Mouse (Mus musculus) heart, embryonic 16.5 days (tissue): ENCODE measurements around the gene Eif4a2. TPM values are rescaled to one million over a fixed set of nuclear protein-coding genes. Genes with fewer than 3 reads are reported as not detected.
"Not testable (repeated sequence)": the region's sequence is repeated elsewhere in the genome, so short reads cannot be mapped to it uniquely, and the experiment has no call there.

Experiments used
- ATAC-seq: fragments of 200-750 bp; cut with Nextera tagmentation; replicated peaks from 2 replicates; pipeline ENCODE4 v1.8.0; 2017; ENCODE audit warnings: moderate number of reproducible peaks; ENCODE audit not compliant: insufficient read depth, low FRiP score; ENCODE audit errors: extremely low read depth
- H3K27ac ChIP-seq: fragments of 300-500 bp; sonication (generic); 2 replicates; pipeline ENCODE4 v1.5.1; 2014; ENCODE audit warnings: mild to moderate bottlenecking, low read length, control low read depth, moderate library complexity
- H3K27me3 ChIP-seq: fragments of 300-500 bp; sonication (generic); 2 replicates; pipeline ENCODE4 v1.6.1; 2014; ENCODE audit warnings: low read length, mixed read lengths; ENCODE audit not compliant: control insufficient read depth, insufficient read depth
- H3K36me3 ChIP-seq: fragments of 300-500 bp; sonication (generic); 2 replicates; pipeline ENCODE4 v1.6.1; 2014; ENCODE audit not compliant: control insufficient read depth, insufficient read depth
- H3K4me1 ChIP-seq: fragments of 300-500 bp; sonication (generic); 2 replicates; pipeline ENCODE4 v1.6.1; 2014; ENCODE audit warnings: low read length, mixed read lengths; ENCODE audit not compliant: control insufficient read depth, insufficient read depth
- H3K4me2 ChIP-seq: fragments of 300-500 bp; sonication (generic); 2 replicates; pipeline ENCODE4 v1.6.1; 2014; ENCODE audit warnings: low read depth, mild to moderate bottlenecking, control low read depth, low read length
- H3K4me3 ChIP-seq: fragments of 300-500 bp; sonication (generic); 2 replicates; pipeline ENCODE4 v1.5.1; 2014; ENCODE audit warnings: mild to moderate bottlenecking, control low read depth, low read length
- H3K9ac ChIP-seq: fragments of 300-500 bp; sonication (generic); 2 replicates; pipeline ENCODE4 v1.6.1; 2014; ENCODE audit warnings: low read length, control low read depth
- H3K9me3 ChIP-seq: fragments of 300-500 bp; sonication (generic); replicated peaks from 2 replicates; pipeline ENCODE4 v1.6.1; 2016; ENCODE audit warnings: low read length; ENCODE audit not compliant: control insufficient read depth
- WGBS: fragments of 180-500 bp; shearing (Covaris S2); extraction: QIAGEN DNeasy Blood & Tissue Kit; methylation state at CpG from one replicate; pipeline ENCODE4 v1.1.7; 2014; 5-methylcytosine and 5-hydroxymethylcytosine counted together
- polyA plus RNA-seq: library from polyadenylated mRNA; unstranded; fragments of >200 nt; fragmentation: Nextera tagmentation; extraction: Ambion mirVana; gene quantifications from 2 replicates; pipeline ENCODE4 v1.2.1, GENCODE M21; 2015

The Eif4a2 gene
- polyA plus RNA-seq, 1 experiment from 2014 or later: 174 TPM

DNA sequence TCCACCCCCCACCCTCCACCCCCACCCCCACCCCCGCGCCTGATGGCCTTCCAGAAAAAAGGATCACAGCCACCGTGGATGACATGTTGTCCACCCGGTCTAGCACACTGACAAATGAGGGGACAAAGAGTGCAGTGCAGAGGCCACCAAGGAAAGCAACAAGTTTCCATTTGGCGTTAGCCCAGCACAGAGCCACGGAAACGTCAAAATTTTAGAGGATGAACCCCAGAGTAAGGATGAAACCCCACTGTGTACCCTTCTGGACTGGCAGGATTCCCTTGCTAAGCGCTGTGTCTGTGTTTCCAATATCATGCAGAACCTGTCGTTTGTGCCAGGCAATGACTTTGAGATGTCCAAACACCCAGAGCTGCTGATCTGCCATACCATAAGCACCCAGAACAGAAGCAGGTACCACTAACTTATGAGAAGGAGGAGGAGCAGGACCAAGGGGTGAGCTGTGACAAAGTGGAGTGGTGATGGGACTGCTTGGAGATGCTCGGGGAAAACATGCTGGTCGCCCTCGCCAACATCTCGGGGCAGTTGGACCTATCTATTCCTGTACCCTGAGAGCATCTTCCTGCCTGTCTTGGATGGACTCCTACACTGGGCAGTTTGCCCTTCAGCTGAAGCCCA lies 13.8 kb upstream of the Eif4a2 start:
- H3K4me2 ChIP-seq: no peak overlapping the region
- no peaks in the 10 kb centered on the region for H3K27me3 ChIP-seq
- no peaks in the 10 kb centered on the region for H3K4me1 ChIP-seq
- no peak overlapping the region for H3K9ac ChIP-seq
- no peaks in the 10 kb centered on the region for H3K36me3 ChIP-seq
- no peak for ATAC-seq
- H3K9me3 ChIP-seq: no peaks in the 10 kb centered on the region
- WGBS: 76% methylated on average over 13 of the region's 13 CpGs
- no peak overlapping the region for H3K27ac ChIP-seq
- H3K4me3 ChIP-seq: no peak overlapping the region

DNA sequence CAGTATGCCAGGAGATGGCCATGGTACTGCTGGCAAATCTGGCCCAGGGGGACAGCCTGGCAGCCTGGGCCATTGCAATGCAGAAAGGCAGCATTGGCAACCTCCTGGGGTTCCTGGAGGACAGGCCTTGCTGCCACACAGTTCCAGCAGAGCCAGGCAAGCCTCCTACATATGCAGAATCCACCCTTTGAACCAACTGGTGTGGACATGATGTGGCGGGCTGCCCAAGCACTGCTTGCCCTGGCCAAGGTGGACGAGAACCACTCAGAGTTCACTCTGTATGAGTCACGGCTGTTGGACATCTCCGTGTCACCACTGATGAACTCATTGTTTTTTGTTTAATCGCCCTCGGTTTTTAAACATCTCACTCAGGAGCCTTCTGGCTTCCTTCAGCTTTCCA lies 13.1 kb upstream of the Eif4a2 start:
- H3K9me3 ChIP-seq: no peaks in the 10 kb centered on the region
- H3K4me2 ChIP-seq: no peak overlapping the region
- no peak for ATAC-seq
- H3K4me3 ChIP-seq: no peak overlapping the region
- no peaks in the 10 kb centered on the region for H3K4me1 ChIP-seq
- WGBS: 81% methylated on average over 6 of the region's 6 CpGs
- no peaks in the 10 kb centered on the region for H3K27me3 ChIP-seq
- H3K27ac ChIP-seq: no peak overlapping the region
- H3K9ac ChIP-seq: no peak overlapping the region
- H3K36me3 ChIP-seq: no peaks in the 10 kb centered on the region

DNA sequence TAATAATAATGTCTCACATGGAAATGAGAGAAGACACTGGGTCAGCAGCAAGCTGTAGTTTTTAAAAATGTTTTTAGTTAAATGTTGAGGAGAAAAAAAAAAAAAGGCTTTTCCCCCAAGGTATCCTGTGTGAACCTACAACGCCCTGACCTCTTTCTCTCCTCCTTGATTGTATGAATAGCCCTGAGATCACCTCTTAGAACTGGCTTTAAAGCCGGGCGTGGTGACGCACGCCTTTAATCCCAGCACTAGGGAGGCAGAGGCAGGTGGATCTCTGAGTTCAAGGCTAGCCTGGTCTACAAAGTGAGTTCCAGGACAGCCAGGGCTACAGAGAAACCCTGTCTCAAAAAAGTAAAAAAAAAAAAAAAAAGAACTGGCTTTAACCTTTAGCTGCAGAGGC lies 11.7 kb upstream of the Eif4a2 start:
- not testable (repeated sequence) for ATAC-seq
- 89% methylated on average over 5 of the region's 5 CpGs for WGBS

DNA sequence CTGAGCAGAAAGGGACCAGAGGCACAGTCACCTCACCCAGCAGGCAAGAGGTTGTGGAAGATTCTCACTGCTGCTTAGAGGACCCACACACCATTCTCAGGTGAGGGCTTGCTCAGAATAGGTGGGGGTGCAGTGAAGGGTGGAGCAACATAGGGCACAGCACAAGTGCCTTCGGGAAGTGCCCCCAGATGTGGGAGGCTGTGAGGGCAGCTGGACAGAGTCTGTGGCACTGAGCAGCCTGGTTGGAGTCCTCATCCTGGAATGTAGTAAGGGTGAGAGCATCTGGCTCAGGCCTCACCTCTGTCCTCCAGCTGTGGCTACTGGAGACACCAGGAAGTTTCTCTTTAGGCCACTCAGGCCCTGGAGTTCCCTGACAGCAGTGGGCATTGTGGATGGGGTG lies 10.4 kb upstream of the Eif4a2 start:
- peaks cover 12% of the 10 kb centered on the region for H3K4me1 ChIP-seq
- ATAC-seq, H3K27me3 ChIP-seq, H3K9me3 ChIP-seq, H3K4me2 ChIP-seq, H3K27ac ChIP-seq, H3K9ac ChIP-seq, H3K36me3 ChIP-seq, H3K4me3 ChIP-seq: not testable (repeated sequence)
- 83% methylated on average over 1 of the region's 1 CpGs for WGBS

More for the DNA sequence above, 11.7 kb upstream of the Eif4a2 start:
- H3K4me3 ChIP-seq, H3K4me1 ChIP-seq, H3K9ac ChIP-seq, H3K27ac ChIP-seq, H3K36me3 ChIP-seq, H3K4me2 ChIP-seq, H3K27me3 ChIP-seq, H3K9me3 ChIP-seq: not testable (repeated sequence)

DNA sequence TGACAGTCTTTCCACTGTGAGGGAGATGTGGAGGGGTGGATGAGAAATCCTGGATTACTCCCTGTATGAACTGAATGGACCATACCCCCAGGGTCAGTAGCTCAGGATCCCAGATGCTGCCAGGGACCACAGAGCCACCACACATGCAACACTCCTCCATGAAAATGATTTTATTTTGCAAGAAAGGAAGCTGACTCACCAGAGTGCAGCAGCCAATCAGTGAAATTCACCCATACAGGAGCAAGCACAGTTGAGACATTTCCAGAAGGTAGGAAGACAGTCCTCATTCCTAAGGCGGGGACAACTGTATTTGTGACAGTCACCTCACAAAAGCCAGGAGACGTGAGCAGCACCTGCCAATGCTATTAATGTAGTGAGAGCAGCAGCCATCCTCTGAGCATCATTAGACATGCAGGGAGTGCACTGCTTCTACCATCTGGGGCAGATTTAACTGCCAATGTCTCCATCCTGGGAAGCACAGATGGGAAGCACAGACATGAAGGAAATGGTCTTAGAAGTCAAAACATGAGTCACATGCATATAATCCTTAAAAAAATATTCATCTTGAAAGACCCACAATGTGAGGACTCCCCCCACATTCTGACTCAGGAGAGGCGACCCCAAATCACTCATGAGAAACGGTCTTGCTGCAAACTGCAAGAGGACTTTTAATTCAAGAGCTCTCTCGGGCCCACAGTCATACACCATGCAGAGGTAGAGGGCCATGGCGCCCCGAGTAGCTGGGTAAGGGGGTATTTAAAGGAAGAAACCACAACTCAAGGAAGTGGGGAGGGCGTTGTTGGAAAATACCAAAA lies 9.7 kb upstream of the Eif4a2 start:
- not testable (repeated sequence) for ATAC-seq, H3K27me3 ChIP-seq, H3K9me3 ChIP-seq, H3K27ac ChIP-seq, H3K36me3 ChIP-seq, H3K9ac ChIP-seq, H3K4me3 ChIP-seq, H3K4me2 ChIP-seq
- WGBS: 80% methylated on average over 8 of the region's 8 CpGs
- H3K4me1 ChIP-seq: peaks cover 16% of the 10 kb centered on the region

DNA sequence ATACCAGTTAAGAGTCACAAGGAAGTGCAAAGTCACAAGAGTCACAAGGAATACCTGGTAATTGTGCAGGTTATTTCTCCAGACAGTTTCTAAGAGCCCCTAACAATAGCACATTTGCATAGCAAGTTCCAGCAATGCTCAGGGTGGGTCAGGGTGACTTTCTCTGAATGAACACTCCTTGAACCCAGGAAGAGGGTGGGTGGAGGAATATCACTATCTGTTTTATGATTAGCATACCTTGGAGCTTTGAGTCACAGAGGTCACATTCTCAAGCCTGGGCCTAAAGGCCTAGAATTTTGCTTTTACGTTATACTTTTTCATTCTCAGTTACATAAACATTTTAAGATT lies 9.2 kb upstream of the Eif4a2 start:
- not testable (repeated sequence) for H3K4me2 ChIP-seq, H3K27me3 ChIP-seq, H3K9me3 ChIP-seq, H3K27ac ChIP-seq, H3K9ac ChIP-seq, ATAC-seq, H3K4me3 ChIP-seq, H3K36me3 ChIP-seq
- peaks cover 16% of the 10 kb centered on the region for H3K4me1 ChIP-seq
- 92% methylated on average over 1 of the region's 1 CpGs for WGBS

DNA sequence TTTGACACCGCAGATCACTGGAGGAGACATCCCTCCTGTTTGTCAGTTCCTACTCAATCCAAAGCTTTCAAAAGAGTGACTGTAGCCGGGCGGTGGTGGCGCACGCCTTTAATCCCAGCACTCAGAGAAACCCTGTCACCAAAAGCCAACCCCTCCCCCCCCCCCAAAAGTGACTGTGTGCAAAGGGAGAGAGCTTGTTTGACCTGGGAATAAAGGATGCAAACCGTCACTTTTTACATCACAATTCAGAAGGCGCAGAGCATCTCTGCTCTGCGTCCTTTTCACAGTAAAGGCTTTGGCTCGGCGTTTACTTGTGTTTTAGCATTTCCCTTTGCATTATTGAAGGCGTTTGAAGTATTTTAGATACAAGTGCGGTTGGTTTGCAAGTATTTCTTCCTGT lies 7.6 kb upstream of the Eif4a2 start:
- peak overlapping the region; percentile 74 for H3K4me2 ChIP-seq
- ATAC-seq: no peak
- no peaks in the 10 kb centered on the region for H3K9me3 ChIP-seq
- H3K27me3 ChIP-seq: no peaks in the 10 kb centered on the region
- WGBS: 13% methylated on average over 12 of the region's 12 CpGs
- H3K4me1 ChIP-seq: peaks cover 16% of the 10 kb centered on the region
- H3K27ac ChIP-seq: peak overlapping the region; percentile 48; the same call in 1 of the 2 replicates
- H3K4me3 ChIP-seq: peak overlapping the region; percentile 44
- no peaks in the 10 kb centered on the region for H3K36me3 ChIP-seq
- H3K9ac ChIP-seq: peak overlapping the region; percentile 73

DNA sequence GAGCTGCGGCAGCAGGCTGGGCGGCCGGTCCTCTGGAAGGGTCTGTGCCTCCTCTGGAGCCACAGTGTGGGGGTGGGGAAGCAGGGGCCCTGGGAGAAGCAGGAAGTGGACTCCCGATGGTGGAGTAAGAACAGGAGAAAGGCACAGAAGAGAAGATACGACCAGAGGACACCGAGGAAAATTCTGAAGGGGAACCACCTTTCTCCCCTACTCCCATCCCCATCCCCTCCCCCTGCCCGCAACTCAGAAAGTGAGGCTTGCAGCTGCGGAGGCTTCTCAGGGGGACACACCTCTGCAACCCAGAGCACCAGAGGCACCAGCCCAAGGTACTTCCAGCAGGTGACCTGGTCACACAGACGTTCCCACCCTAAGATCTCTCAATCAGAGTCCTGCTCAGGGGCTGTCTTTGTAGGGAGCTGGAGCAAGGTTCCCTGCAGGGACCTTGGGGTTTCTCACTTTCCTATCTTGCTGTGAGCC lies 7.1 kb upstream of the Eif4a2 start:
- Histone ChIP-seq H3K27me3 (no peaks in the 10 kb centered on the region), H3K9me3 (no peaks in the 10 kb centered on the region), H3K4me1 (peaks cover 16% of the 10 kb centered on the region), H3K4me3 (peak overlapping the region; percentile 44), H3K36me3 (no peaks in the 10 kb centered on the region), H3K4me2 (peak overlapping the region; percentile 74), H3K9ac (peak overlapping the region; percentile 73), H3K27ac (peak overlapping the region; percentile 48)
- ATAC-seq: peak; percentile 54; the same call in 1 of the 2 replicates
- 6% methylated on average over 9 of the region's 9 CpGs for WGBS

DNA sequence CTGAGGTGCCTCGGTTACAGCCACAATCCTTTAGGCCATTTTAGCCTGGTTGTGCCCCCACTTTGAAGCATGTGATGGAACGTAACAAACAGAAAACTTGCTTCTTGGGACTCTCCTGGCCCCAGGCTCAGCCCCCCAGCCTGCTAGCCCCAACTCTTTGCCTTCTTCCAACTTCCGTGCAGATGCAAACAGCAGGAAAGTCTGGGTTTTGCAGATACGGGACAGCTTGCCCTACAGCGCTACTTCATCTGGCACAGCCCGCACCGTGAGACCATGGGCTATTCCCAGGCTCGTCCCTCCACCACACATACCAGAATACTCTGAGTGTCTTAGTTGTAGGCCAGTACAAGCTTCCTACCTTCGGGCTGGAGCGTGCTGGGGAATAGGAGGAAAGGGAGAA lies 6.6 kb upstream of the Eif4a2 start:
- Histone ChIP-seq H3K27ac (peak overlapping the region; percentile 48), H3K9ac (peak overlapping the region; percentile 73), H3K9me3 (no peaks in the 10 kb centered on the region), H3K4me3 (peak overlapping the region; percentile 44), H3K4me2 (peak overlapping the region; percentile 74), H3K4me1 (peaks cover 18% of the 10 kb centered on the region), H3K36me3 (no peaks in the 10 kb centered on the region), H3K27me3 (no peaks in the 10 kb centered on the region)
- ATAC-seq: peak; percentile 42; the same call in 1 of the 2 replicates
- WGBS: 12% methylated on average over 10 of the region's 10 CpGs
